ENCODE assay signal across 8 mouse cellular contexts in the genomic region with DNA sequence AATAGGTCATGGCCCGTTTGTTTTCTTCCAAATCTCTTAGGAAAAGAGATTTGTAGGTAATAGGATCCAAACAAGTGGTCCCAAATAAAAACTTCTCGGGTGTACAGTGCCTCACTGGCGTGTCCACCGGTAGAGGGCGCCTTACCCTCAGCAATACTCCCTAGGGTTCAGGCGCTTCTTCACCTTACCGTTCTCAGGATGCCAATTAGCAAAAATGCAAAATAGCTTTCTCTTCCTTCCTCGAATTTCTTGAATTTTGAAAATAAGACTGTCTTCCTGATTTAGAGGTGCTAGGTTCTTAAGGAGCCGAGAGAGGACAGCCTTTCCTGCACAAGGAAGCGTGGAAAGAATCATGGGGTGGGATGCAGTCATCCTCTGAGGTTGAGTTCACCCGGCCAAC.
DNase-seq lines count a peak whose midpoint lies in the region; ATAC-seq lines count a peak whose summit lies in the region.

No protein-coding gene starts in this region.

- H3K9ac ChIP-seq in kidney, embryonic 16.5 days (replicated peaks; ENCODE audit: low read length) = no peak overlapping the region
- no peak overlapping the region for H3K9ac ChIP-seq in intestine, embryonic 15.5 days
- no peak overlapping the region for H3K9ac ChIP-seq in neural tube, embryonic 12.5 days

- H3K36me3 ChIP-seq in kidney, embryonic 16.5 days (ENCODE audit: insufficient read depth, low read length) = no peaks in the 10 kb centered on the region
- no peaks in the 10 kb centered on the region for H3K36me3 ChIP-seq in intestine, embryonic 15.5 days
- H3K36me3 ChIP-seq in limb, embryonic 10.5 days = no peaks in the 10 kb centered on the region
- H3K36me3 ChIP-seq in neural tube, embryonic 12.5 days = no peaks in the 10 kb centered on the region

- WGBS in kidney, embryonic 16.5 days = 14% methylated on average over 11 of the region's 11 CpGs
- WGBS in intestine, embryonic 15.5 days = 17% methylated on average over 11 of the region's 11 CpGs
- WGBS in limb, embryonic 10.5 days = 18% methylated on average over 11 of the region's 11 CpGs
- 16% methylated on average over 11 of the region's 11 CpGs for WGBS in neural tube, embryonic 12.5 days

- H3K27me3 ChIP-seq in kidney, embryonic 16.5 days (ENCODE audit: insufficient read depth, low read length) = peaks cover 21% of the 10 kb centered on the region
- no peaks in the 10 kb centered on the region; the same call in 1 of the 2 replicates for H3K27me3 ChIP-seq in intestine, embryonic 15.5 days (replicated peaks)
- peaks cover 57% of the 10 kb centered on the region for H3K27me3 ChIP-seq in limb, embryonic 10.5 days (ENCODE audit: low read depth, poor library complexity, severe bottlenecking)
- 0 out of 2 replicates have a peak, but pooled peaks cover 4% of the 10 kb centered on the region for H3K27me3 ChIP-seq in neural tube, embryonic 12.5 days (replicated peaks)

- DNase-seq in kidney, adult 18-20 months = peak; percentile 67
- DNase-seq in cerebellum, postnatal 10 days = peak; percentile 91 to 93
- peak; percentile 75 to 80 for DNase-seq in frontal cortex, postnatal 36 days (ENCODE audit: low spot score in 2 of 2)
- peak; percentile 85 for DNase-seq in limb, embryonic 10.5 days (ENCODE audit: low spot score)
- DNase-seq in testis, postnatal 10 days (ENCODE audit: low spot score) = peak; percentile 92

- H3K4me3 ChIP-seq in kidney, embryonic 16.5 days (ENCODE audit: low read length) = no peak overlapping the region
- no peak overlapping the region for H3K4me3 ChIP-seq in intestine, embryonic 15.5 days (replicated peaks)
- no peak overlapping the region for H3K4me3 ChIP-seq in limb, embryonic 10.5 days
- H3K4me3 ChIP-seq in neural tube, embryonic 12.5 days = no peak overlapping the region

- no peaks in the 10 kb centered on the region for H3K9me3 ChIP-seq in kidney, embryonic 16.5 days (ENCODE audit: low read length)
- H3K9me3 ChIP-seq in intestine, embryonic 15.5 days = no peaks in the 10 kb centered on the region
- H3K9me3 ChIP-seq in limb, embryonic 10.5 days (replicated peaks) = no peaks in the 10 kb centered on the region
- no peaks in the 10 kb centered on the region for H3K9me3 ChIP-seq in neural tube, embryonic 12.5 days

- no peak for ATAC-seq in kidney, embryonic 16.5 days (ENCODE audit: low FRiP score, low TSS enrichment)
- ATAC-seq in intestine, embryonic 15.5 days = peak; percentile 66; the same call in 1 of the 2 replicates
- ATAC-seq in neural tube, embryonic 12.5 days (ENCODE audit: low FRiP score, low read depth) = 0 out of 2 replicates have a peak, but pooled peaks have one; percentile 70

- H3K27ac ChIP-seq in kidney, embryonic 16.5 days (ENCODE audit: low read length) = no peak overlapping the region
- H3K27ac ChIP-seq in intestine, embryonic 15.5 days = no peak overlapping the region
- H3K27ac ChIP-seq in limb, embryonic 10.5 days = no peak overlapping the region
- no peak overlapping the region for H3K27ac ChIP-seq in neural tube, embryonic 12.5 days

- no peak overlapping the region for H3K4me2 ChIP-seq in kidney, embryonic 16.5 days (replicated peaks; ENCODE audit: low read depth, low read length)
- H3K4me2 ChIP-seq in intestine, embryonic 15.5 days (replicated peaks) = no peak overlapping the region
- H3K4me2 ChIP-seq in neural tube, embryonic 12.5 days (replicated peaks) = no peak overlapping the region

- no peaks in the 10 kb centered on the region for H3K4me1 ChIP-seq in kidney, embryonic 16.5 days (ENCODE audit: insufficient read depth, low read length)
- no peaks in the 10 kb centered on the region for H3K4me1 ChIP-seq in intestine, embryonic 15.5 days (replicated peaks)
- H3K4me1 ChIP-seq in limb, embryonic 10.5 days = peaks cover 14% of the 10 kb centered on the region; the same call in 1 of the 2 replicates
- H3K4me1 ChIP-seq in neural tube, embryonic 12.5 days = no peaks in the 10 kb centered on the region
